Mouse (Mus musculus) testis, adult 2 months (tissue): ENCODE results near the gene Spin4. TPM values are rescaled to one million over a fixed set of nuclear protein-coding genes. Genes with fewer than 3 reads are reported as not detected.

Experiments used
- H3K27ac ChIP-seq: fragments of 200-500 bp; 2 replicates; pipeline ENCODE4 v1.5.1; 2012; ENCODE audit warnings: low read depth, low read length; ENCODE audit not compliant: control insufficient read depth, insufficient read depth
- H3K27me3 ChIP-seq: fragments of 200-500 bp; 2 replicates; pipeline ENCODE4 v1.6.1; 2012; ENCODE audit warnings: mild to moderate bottlenecking, low read length, moderate library complexity; ENCODE audit not compliant: control insufficient read depth, insufficient read depth
- H3K36me3 ChIP-seq: fragments of 200-500 bp; 2 replicates; pipeline ENCODE4 v1.6.1; 2012; ENCODE audit warnings: mild to moderate bottlenecking, low read length; ENCODE audit not compliant: control insufficient read depth, insufficient read depth
- H3K4me1 ChIP-seq: fragments of 200-500 bp; 2 replicates; pipeline ENCODE4 v1.6.1; 2012; ENCODE audit warnings: low read length; ENCODE audit not compliant: control insufficient read depth, insufficient read depth
- H3K4me3 ChIP-seq: fragments of 200-500 bp; 2 replicates; pipeline ENCODE4 v1.5.1; 2012; ENCODE audit warnings: low read depth, mild to moderate bottlenecking, low read length, moderate library complexity, mixed read lengths; ENCODE audit not compliant: control insufficient read depth
- CTCF ChIP-seq: fragments of 200-500 bp; IDR thresholded peaks from 2 replicates; pipeline ENCODE4 v1.5.1; 2012; ENCODE audit warnings: low read depth, mild to moderate bottlenecking, inconsistent platforms, low read length, moderate library complexity; ENCODE audit not compliant: control insufficient read depth, insufficient read depth, insufficient replicate concordance
- POLR2A ChIP-seq: fragments of 200-500 bp; IDR thresholded peaks from 2 replicates; pipeline ENCODE4 v1.6.1; 2012; ENCODE audit warnings: low read depth, mild to moderate bottlenecking, inconsistent platforms, low read length, moderate library complexity; ENCODE audit not compliant: control insufficient read depth
- polyA plus RNA-seq: library from polyadenylated mRNA; depleted of rRNA; stranded (reverse); fragments of >200 nt; gene quantifications from 2 replicates; pipeline ENCODE4 v1.2.3, GENCODE M21; 2012; rRNA removed

Gene Spin4
- polyA plus RNA-seq = 0.07 and 0.14 TPM in 2 replicates

GRCm38 (mm10) chrX:95026361-95026892 lies at the start of gene Spin4:
Gene Spin4 (minus strand): TSS chrX:95026682.
- Histone ChIP-seq H3K27ac (peak within 1 kb of the TSS; percentile 85), H3K4me3 (peak within 1 kb of the TSS; percentile 88), H3K27me3 (no peaks in the 10 kb centered on the region), H3K36me3 (no peaks in the 10 kb centered on the region), H3K4me1 (peaks cover 2% of the 10 kb centered on the region)
- TF ChIP-seq POLR2A (peak; percentile 64), CTCF (no peak)

GRCm38 (mm10) chrX:95027907-95028306 lies 1.4 kb upstream of the Spin4 start:
- no peaks in the 10 kb centered on the region for H3K27me3 ChIP-seq
- H3K4me3 ChIP-seq = no peak overlapping the region
- no peak overlapping the region for H3K27ac ChIP-seq
- no peaks in the 10 kb centered on the region for H3K36me3 ChIP-seq
- peaks cover 2% of the 10 kb centered on the region for H3K4me1 ChIP-seq
- no peak for TF ChIP-seq POLR2A
- no peak for TF ChIP-seq CTCF

- TF ChIP-seq POLR2A = no peak
- TF ChIP-seq CTCF = no peak
- no peaks in the 10 kb centered on the region for H3K36me3 ChIP-seq
- H3K4me1 ChIP-seq = peaks cover 2% of the 10 kb centered on the region
- peak overlapping the region; percentile 85 for H3K27ac ChIP-seq
- peak overlapping the region; percentile 88 for H3K4me3 ChIP-seq
- no peaks in the 10 kb centered on the region for H3K27me3 ChIP-seq
Measured at GRCm38 (mm10) chrX:95025779-95026360, 612 bp downstream of the Spin4 start.

GRCm38 (mm10) chrX:95012033-95012432 lies 14.4 kb downstream of the Spin4 start:
- H3K4me1 ChIP-seq = no peaks in the 10 kb centered on the region
- TF ChIP-seq CTCF = no peak
- no peak for TF ChIP-seq POLR2A
- no peaks in the 10 kb centered on the region for H3K36me3 ChIP-seq
- no peaks in the 10 kb centered on the region for H3K27me3 ChIP-seq
- no peak overlapping the region for H3K27ac ChIP-seq
- no peak overlapping the region for H3K4me3 ChIP-seq

- H3K27ac ChIP-seq = peak overlapping the region; percentile 95
- H3K4me3 ChIP-seq = peak overlapping the region; percentile 90
- H3K4me1 ChIP-seq = no peaks in the 10 kb centered on the region
- H3K36me3 ChIP-seq = no peaks in the 10 kb centered on the region
- peak; percentile 75; the same call in 1 of the 2 replicates for TF ChIP-seq POLR2A
- TF ChIP-seq CTCF = peak; percentile 87; the same call in 1 of the 2 replicates
- H3K27me3 ChIP-seq = no peaks in the 10 kb centered on the region
Measured at GRCm38 (mm10) chrX:94998845-94999244, 27.6 kb downstream of the Spin4 start.

GRCm38 (mm10) chrX:94994113-94994512 lies 32.4 kb downstream of the Spin4 start:
- Histone ChIP-seq H3K4me3 (no peak overlapping the region), H3K4me1 (peaks cover 6% of the 10 kb centered on the region), H3K27ac (no peak overlapping the region), H3K27me3 (no peaks in the 10 kb centered on the region), H3K36me3 (no peaks in the 10 kb centered on the region)
- TF ChIP-seq CTCF (no peak), POLR2A (no peak)

GRCm38 (mm10) chrX:94990903-94991302 lies 35.6 kb downstream of the Spin4 start:
- Histone ChIP-seq H3K4me3 (no peak overlapping the region; the same call in 1 of the 2 replicates), H3K27ac (no peak overlapping the region; the same call in 1 of the 2 replicates), H3K36me3 (no peaks in the 10 kb centered on the region), H3K27me3 (no peaks in the 10 kb centered on the region), H3K4me1 (peaks cover 6% of the 10 kb centered on the region)
- TF ChIP-seq CTCF (no peak), POLR2A (no peak)
